Mouse (Mus musculus) CD8-positive naive resting alpha-beta T cell, adult 57 days (primary cell): ENCODE results near the gene Ptpn13. TPM values are rescaled to one million over a fixed set of nuclear protein-coding genes. Genes with fewer than 3 reads are reported as not detected.

Experiments
- total RNA-seq: library from RNA; stranded (reverse); gene quantifications from one replicate; pipeline ENCODE4 v1.2.4, GENCODE M21; 2023

The Ptpn13 gene
- 1.8 TPM for total RNA-seq

GRCm38 (mm10) chr5:103424678-103425319 is at the start of gene Ptpn13:
Gene Ptpn13, plus strand, starts transcription at chr5:103425192.

GRCm38 (mm10) chr5:103629111-103629764 is 204.2 kb downstream of the Ptpn13 start, which contains the start of gene Slc10a6:
Gene Slc10a6, minus strand, starts transcription at chr5:103629403.

Other genes with a start within 250 kb of the Ptpn13 start
- not detected for gene Mapk10, start 213.9 kb upstream of the Ptpn13 start, total RNA-seq
- gene Slc10a6, start 204.2 kb downstream of the Ptpn13 start, total RNA-seq, result not detected
- not detected for gene 1700016H13Rik, start 230.8 kb downstream of the Ptpn13 start, total RNA-seq